Mouse (Mus musculus) MEL (cell line): ENCODE results near the gene Bves.

Experiments
- EP300 ChIP-seq, 2 experiments: IDR thresholded peaks; 2 replicates each; pipeline ENCODE4 v1.6.1; 2011; ENCODE audit warnings: improper control_type of control experiment in 2 of 2, low read length in 2 of 2, low read depth in 1 of 2, mild to moderate bottlenecking in 1 of 2
- ZKSCAN1 ChIP-seq: IDR thresholded peaks from 2 replicates; pipeline ENCODE4 v1.6.1; 2012; ENCODE audit warnings: low read depth, mild to moderate bottlenecking, inconsistent platforms, low read length, improper control_type of control experiment, moderate library complexity

DNA sequence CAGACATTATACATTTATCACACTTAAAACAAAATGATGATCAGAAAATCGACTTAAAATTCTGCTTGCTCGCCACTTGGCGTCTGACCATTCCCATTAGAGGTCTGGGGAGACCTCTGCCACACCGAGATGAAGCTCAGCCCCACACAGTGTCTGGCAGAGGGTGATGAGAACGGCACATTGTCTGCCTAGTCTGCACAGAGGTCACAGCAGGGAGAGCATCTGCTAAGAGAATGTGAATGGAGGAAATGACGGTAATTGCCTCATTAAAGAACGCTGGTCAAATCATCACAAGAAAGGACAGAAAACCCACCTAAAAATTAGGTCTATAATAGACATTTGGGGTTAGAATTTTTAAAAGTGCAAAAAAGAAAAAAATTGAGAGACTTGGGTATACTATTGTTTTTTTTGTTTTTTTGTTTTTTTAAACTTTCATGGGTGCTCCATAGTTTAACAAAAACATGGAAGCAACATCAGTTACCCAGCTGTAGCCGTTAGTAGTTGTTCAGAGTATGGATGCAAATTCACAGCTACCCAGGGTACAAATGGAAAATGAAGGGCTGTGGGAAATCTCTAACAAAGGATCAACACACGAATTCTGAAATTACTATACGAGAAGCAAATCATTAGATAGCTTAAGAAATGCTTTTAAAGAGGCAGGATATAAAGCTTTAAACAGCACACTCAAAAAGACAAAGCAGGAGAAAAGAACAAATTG lies 75.2 kb downstream of the Bves start:
- no peak for TF ChIP-seq EP300 (IDR thresholded peaks at IDR 0.05; ENCODE audit: low read depth in 1 of 2, low read length in 2 of 2)
- no peak for TF ChIP-seq ZKSCAN1
